Mouse (Mus musculus): Measurements from ENCODE around the gene Sstr2.

Sstr2 gene

DNA sequence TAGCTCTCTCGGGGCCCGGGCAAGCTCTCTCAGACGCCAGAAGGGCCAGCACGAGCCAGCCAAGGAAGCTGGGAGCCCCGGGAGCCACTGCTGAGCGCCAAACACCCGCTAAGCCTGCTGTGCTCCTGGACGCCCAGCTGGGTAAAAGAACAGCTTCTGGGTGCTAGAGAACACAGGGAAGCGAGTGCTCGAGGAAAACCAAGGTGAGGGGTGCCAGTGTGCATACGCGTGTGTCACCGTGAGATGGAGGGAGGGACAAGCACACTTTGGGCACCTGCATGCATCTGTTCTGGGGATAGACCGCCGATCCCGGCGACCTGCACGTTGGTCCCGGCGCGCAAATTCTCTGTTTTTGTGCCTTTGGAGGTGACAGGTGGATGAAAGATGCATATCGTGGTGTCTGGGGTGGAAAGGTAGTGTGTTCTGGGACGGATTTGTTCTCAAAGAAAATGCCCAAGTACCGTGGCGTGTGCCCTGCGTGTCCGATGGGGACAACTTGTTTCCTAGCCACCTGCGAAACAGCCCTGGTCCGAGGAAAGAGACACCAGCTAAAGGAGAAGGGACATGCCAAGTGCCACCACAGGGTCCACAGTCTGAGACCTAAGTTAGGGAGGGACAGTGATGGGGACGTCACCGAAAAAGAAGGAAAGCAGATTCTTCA, 408 bp downstream of the Sstr2 start:
- DNase-seq (ENCODE audit: low read depth, low spot score), result no peak

- DNase-seq (ENCODE audit: low read depth, low spot score), result no peak
Measured at GRCm38 (mm10) chr11:113621001-113621400, 1.9 kb downstream of the Sstr2 start.

- no peak for DNase-seq (ENCODE audit: low read depth, low spot score)
Measured at GRCm38 (mm10) chr11:113622028-113622427, 2.9 kb downstream of the Sstr2 start.

DNA sequence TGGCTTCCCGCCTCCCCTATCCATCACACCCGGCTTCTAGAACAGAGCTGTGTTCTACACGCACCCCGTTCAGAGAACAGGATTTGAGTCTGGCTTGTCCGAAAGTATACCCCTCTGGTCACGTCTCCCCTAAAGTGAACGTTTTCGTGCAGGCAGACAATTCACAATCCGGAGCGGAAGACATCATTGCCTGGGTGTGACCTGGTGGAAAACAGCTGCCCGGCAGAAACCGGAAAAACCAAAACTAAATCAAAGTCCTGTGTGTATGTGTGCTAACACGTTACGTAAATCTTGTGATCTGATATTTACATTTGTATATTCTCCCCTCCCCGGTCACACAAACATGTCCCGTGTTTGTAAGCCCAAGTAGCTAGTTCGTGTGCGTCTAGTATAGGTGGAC, 6.3 kb downstream of the Sstr2 start:
- no peak for DNase-seq (ENCODE audit: low read depth, low spot score)

DNA sequence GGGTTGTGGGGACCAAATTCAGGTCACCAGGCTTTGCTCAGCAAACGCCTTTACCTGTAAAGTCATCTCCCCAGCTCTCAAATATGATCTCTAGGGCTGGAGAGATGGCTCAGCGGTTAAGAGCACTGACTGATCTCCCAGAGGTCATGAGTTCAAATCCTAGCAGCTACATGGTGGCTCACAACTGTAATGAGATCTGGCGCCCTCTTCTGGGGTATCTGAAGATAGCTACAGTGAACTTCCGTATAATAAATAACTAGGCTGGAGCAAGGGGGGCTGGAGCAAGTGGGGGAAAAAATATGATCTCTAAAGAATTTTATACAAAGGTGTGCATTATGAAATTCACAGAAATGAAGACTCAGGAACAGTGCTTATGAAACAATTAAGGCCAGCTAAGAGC, 8.6 kb downstream of the Sstr2 start:
- DNase-seq (ENCODE audit: low read depth, low spot score), result peak; percentile 27

DNA sequence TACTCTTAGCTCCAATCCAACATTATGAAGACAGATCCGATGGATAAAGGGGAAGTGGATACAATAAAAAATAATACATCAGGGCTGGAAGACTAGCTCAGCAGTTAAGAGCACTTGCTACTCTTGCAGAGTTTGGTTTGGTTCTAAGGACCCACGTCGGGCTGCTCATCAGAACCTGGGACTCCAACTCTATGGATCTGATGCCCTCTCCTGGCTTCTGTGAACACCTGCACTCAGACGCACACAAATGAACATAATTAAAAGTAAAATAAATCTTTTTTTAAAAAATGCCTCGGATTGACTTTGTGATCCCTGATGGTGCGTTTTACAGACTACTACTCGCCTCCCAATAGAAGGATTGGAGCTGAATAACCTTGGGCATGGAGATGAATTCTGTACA, 11.5 kb downstream of the Sstr2 start:
- DNase-seq (ENCODE audit: low read depth, low spot score), result peak; percentile 60

DNA sequence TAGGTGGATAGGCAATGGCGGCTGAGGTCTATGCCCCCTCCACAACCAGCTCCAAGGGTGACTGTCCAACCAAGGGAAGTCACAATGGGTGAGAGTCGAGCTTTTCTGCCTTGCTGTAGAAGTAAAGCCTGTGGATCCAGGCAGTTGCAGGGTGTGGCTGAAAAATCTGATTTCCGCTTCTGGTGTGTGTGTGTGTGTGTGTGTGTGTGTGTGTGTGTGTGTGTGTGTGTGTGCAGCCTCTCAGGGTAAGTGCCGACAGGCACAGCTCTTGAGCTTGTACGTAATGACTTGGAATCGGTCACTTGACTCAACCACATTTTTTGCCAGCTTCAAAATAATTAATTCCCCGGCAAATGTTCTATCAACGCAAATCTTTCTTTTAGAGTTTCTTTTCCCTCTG, 12.2 kb downstream of the Sstr2 start:
- DNase-seq (ENCODE audit: low read depth, low spot score), result no peak

DNA sequence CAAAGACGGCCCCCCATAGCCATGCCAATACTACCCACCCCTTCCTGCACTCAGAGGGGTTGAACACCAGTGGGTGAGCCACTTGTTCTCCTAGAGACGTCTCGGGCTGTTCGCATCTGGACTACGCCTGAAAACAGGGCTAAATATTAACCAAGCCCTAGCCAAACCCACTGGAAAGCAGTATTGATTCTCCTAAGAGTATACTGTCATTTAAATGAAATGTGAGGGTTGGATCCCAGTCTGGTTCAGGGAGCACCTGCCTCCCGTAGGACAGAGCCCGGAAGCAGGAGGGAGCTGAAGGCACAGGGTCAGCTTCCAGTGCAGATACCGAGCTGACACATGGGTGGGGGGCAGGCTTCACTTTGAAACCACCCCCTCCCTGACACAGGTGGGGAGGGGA, 12.7 kb downstream of the Sstr2 start:
- no peak for DNase-seq (ENCODE audit: low read depth, low spot score)

GRCm38 (mm10) chr11:113632303-113632702, 13.2 kb downstream of the Sstr2 start:
- no peak for DNase-seq (ENCODE audit: low read depth, low spot score)

- no peak for DNase-seq (ENCODE audit: low read depth, low spot score)
Measured at GRCm38 (mm10) chr11:113633398-113633797, 14.3 kb downstream of the Sstr2 start.

DNA sequence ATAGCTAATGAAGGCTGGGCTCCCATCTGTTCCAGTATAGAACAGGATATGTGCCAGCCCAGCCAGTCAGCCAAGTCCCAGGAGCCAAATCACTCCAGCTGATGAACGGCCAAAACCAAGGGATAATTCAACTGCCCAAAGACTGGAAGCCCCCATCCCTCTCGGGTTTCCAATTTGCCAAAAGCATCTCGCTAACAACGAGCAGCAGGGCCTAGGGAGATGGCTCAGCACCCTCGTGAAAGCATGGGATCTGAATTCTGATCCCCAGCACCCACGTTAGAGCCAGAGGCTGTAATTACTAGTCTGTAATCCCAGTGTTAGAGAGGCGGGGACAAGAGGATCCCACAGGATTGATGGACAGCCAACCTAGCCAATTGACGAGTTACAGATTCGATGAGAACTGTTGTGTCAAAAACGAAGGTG, 15.6 kb downstream of the Sstr2 start:
- DNase-seq (ENCODE audit: low read depth, low spot score), result no peak

DNA sequence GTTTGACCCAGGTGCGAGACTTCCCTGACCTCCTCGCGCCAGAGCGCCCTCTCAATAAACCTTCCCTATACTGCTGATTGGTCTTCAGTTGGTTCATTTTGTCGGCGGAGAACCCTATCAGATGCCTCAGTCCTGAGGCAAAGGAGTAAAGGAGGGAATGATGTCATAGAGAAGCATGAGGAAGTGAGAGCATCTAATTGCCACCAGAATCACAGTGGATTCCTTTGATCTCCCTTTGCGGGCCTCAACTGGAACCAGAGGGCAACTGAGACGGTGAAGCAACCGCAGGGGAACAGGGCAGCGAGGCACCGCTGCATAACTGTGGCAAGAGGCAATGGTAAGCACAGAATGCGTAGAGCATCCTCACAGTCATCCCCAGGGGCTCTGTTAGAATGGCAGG, 19.5 kb downstream of the Sstr2 start:
- no peak for DNase-seq (ENCODE audit: low read depth, low spot score)

DNA sequence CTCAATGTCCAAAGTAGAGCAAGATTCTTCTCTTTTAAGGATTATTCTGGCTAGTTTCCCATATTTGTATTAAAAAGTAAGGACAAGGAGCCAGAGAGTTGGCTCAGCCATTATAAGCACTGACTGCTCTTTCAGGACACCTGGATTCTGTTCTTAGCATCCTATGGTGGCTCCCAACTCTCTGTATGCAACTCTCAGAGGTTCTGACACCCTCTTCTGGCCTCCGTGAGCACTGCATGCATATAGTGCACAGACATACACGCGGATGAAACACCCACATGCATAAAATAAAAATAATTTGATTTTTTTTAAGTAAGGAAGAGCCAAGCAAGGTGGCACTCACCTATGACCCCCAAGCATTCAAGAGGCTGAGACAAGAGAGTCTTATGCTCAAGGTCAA, 26.0 kb downstream of the Sstr2 start:
- peak; percentile 46 for DNase-seq (ENCODE audit: low read depth, low spot score)

DNA sequence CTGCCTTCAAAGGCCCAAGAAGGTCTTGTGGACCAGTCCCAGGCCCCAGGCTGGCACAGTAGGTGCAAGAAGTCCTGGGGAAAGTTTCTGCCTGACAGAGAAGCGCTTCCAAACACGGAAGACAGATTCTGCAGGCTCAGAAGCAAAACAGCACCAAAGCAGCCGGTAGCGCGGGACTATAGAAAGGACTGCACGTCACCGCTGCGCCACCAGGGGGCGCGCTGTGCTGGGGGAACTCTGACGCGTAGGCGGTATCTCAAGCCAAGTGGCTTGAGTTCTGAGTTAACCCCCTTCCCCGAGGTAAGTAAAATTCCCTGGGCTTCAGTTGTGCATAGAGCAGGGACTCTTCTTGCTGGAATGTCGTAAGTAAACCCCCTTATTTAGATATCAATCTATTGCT, 29.0 kb downstream of the Sstr2 start:
- peak; percentile 93 for DNase-seq (ENCODE audit: low read depth, low spot score)

- DNase-seq (ENCODE audit: low read depth, low spot score), result no peak
Measured at GRCm38 (mm10) chr11:113648690-113649352, 29.7 kb downstream of the Sstr2 start, which contains the start of gene Cog1. Gene Cog1 (plus strand): TSS chr11:113649169.

DNA sequence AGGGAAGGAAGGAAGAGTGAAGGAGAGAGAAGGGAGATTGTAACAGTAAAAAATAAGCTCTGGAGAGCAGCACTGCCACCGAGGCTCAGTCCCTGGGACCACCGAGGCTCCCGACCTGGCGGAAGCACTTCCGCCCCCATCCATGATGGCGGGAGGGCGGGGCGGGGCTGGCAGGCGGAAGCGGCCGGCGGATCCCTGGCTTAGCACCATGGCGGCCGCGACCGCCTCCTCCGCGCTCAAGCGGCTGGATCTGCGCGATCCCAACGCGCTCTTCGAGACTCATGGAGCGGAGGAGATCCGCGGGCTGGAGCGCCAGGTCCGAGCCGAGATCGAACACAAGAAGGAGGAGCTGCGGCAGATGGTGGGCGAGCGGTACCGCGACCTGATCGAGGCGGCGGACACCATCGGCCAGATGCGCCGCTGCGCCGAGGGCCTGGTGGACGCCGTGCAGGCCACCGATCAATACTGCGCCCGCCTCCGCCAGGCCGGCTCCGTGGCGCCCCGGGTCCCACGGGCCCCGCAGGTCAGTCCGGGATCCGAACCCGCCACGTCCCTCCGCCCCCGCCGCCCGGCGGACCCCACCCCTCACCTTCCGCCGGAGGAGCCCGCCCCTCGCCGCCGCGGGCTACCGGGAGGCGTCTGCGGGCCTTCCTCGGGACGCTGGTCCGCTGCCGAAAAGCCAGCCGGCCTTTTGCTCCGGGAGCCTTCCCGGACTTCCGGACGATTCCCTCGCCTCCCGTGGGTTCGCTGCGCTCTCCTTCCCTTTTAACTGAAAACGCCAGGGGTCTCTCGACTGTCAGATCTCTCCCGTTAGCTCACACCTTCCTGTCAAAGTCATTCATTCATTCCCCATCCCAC, 30.4 kb downstream of the Sstr2 start, which contains the start of gene Slc39a11:
TSS of gene Slc39a11 (minus strand) at position 727 of the 858 bp plus-strand sequence.
- DNase-seq (ENCODE audit: low read depth, low spot score), result peak; percentile 90

- DNase-seq (ENCODE audit: low read depth, low spot score), result no peak
Measured at GRCm38 (mm10) chr11:113651206-113651906, 32.2 kb downstream of the Sstr2 start.

DNA sequence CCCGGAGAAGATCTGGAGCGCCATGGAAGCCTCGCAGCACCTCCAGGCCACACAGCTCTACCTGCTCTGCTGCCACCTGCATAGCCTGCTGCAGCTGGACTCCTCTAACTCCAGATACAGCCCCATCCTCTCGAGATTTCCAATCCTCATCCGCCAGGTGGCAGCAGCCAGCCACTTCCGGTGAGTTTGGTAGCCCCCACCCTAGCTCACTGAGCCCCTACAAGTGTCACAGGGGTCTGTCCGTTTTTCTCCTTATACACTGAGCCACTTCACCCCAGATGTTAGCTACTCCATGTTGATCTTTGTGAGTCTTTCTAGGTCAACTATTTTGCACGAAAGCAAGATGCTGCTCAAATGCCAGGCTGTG, 32.7 kb downstream of the Sstr2 start:
- peak; percentile 80 for DNase-seq (ENCODE audit: low read depth, low spot score)

GRCm38 (mm10) chr11:113652516-113652915, 33.4 kb downstream of the Sstr2 start:
- no peak for DNase-seq (ENCODE audit: low read depth, low spot score)

DNA sequence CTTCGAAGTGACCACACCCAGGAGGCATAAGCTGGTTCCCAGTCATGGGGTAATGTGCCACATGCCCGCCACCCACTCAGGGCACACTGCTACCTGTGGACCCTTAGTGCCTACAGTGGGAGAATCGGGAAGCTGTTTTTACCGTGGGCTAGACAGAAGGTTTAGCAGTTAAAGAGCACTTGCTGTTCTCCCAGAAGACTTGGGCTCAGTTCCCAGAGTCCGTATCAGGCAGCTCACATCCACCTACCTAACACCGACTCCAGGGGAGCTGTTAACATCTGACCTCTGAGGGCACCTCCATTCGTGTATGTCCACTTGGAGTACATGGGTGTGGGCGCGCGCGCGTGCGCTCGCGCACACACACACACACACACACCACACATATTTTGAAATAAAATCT, 35.0 kb downstream of the Sstr2 start:
- DNase-seq (ENCODE audit: low read depth, low spot score), result no peak

DNA sequence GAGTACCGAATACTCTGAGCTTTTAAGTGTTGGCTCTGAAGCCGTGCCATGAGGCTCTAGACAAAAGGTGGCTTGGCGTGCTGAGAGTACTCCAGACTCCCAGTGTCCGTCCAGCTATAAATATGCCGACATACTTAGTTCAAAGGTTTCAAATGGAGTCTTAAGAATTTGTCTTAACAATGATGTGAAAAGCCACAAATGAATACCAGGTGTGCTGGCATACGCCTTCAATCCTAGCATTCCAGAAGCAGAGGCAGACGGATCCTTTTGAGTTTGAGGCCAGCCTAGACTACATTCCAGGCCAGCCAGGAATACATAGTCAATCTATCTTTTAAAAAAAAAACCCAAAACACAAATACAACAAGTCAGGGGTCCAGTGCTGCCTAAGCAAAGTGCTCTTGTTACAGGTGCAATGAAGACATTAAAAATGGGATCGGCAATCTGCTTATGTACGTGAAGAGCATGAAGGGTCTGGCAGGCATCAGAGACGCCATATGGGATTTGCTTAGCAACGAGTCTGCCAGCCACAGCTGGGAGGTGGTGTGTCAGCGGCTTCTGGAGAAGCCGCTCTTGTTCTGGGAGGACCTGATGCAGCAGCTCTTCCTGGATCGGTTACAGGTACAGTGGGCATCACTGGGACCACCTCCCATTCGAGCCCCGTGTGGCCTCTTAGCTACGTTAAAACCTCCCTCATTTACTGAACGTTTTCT, 35.6 kb downstream of the Sstr2 start:
- DNase-seq (ENCODE audit: low read depth, low spot score), result no peak
